Mouse (Mus musculus): ENCODE data around the gene Fam122a.

DNA sequence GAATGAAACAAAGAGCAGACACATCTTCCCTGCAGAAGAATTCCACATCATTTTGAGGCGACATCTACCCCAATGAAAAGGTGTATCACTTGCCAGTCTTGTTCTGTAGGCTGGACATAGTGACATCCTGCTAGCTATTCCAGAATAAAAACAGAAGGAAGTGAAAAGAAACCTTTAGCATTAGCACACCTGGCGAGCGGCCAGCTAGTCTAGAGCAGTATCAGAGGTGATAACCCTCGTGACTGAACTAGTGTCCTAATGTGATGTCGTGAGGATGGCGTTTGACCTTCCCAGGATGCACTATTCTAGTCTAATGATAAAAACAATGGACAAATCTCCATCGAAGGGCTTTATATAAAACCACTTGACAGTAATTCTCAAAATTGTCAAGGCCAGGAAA is 44.8 kb upstream of the Fam122a start:
- TF ChIP-seq POLR2A (IDR thresholded peaks at IDR 0.05; ENCODE audit: borderline replicate concordance, control insufficient read depth, low read depth, low read length) = no peak
- TF ChIP-seq CTCF (IDR thresholded peaks at IDR 0.05; ENCODE audit: control insufficient read depth, insufficient read depth, low read length) = no peak

All from bone marrow, adult 2 months (tissue).